Mouse (Mus musculus) lung, embryonic 15.5 days (tissue): Measurements from ENCODE around the gene Glyctk. TPM values are rescaled to one million over a fixed set of nuclear protein-coding genes. Genes with fewer than 3 reads are reported as not detected.

ENCODE experiments used
- microRNA counts: library from miRNA; unstranded; fragments of <30 nt; microRNA quantifications from one replicate; lab custom pipeline; 2016
- microRNA-seq: library from miRNA; unstranded; fragments of <30 nt; microRNA quantifications from one replicate; pipeline ENCODE4, GENCODE M21; 2016
- polyA plus RNA-seq: library from polyadenylated mRNA; unstranded; fragments of >200 nt; fragmentation: Nextera tagmentation; extraction: Ambion mirVana; gene quantifications from 2 replicates; pipeline ENCODE4 v1.2.1, GENCODE M21; 2015

Glyctk gene
- polyA plus RNA-seq, 1 experiment from 2014 or later, result 1.7 TPM

MicroRNAs within 50 kb of the gene (microRNA counts, 519-probe panel; counts per million panel counts)
- 4,234 counts per million, percentile 98 among the panel's probes with 10 or more counts for microRNA mmu-let-7g (lab: Ali Mortazavi, UCI)

Small RNA genes lying within 50 kb of the gene (microRNA-seq; reads per million reads assigned to microRNA genes)
- gene Mir135a-1 (3.0 reads per million, percentile 12 among the genes with 10 or more reads in this experiment), gene Mirlet7g (82,822 reads per million, percentile 100 among the genes with 10 or more reads in this experiment)

Other genes starting within 250 kb of the Glyctk start
- gene Col6a5, start 197.5 kb downstream of the Glyctk start, polyA plus RNA-seq, result 0.26 and 0.29 TPM in 2 replicates
- 1.6 and 1.7 TPM in 2 replicates for gene Col6a4, start 61.4 kb downstream of the Glyctk start, polyA plus RNA-seq
- gene Wdr82, start 12.8 kb upstream of the Glyctk start, polyA plus RNA-seq, result 22.3 and 24.0 TPM in 2 replicates
- 60.4 and 62.8 TPM in 2 replicates for gene Ppm1m, start 41.6 kb upstream of the Glyctk start, polyA plus RNA-seq
- 73.7 and 76.4 TPM in 2 replicates for gene Twf2, start 45.0 kb upstream of the Glyctk start, polyA plus RNA-seq
- 0.06 TPM in 1 of 2 replicates, not detected in the other for gene Tlr9, start 64.5 kb upstream of the Glyctk start, polyA plus RNA-seq
- gene Alas1, start 90.5 kb upstream of the Glyctk start, polyA plus RNA-seq, result 124 and 132 TPM in 2 replicates
- 29.5 and 32.0 TPM in 2 replicates for gene Poc1a, start 122.9 kb upstream of the Glyctk start, polyA plus RNA-seq
- gene Dusp7, start 210.5 kb upstream of the Glyctk start, polyA plus RNA-seq, result 16.5 and 17.5 TPM in 2 replicates